Mouse (Mus musculus): ENCODE results near the gene Gopc. TPM values are rescaled to one million over a fixed set of nuclear protein-coding genes. Genes with fewer than 3 reads are reported as not detected.
"Not testable (repeated sequence)": the region's sequence is repeated elsewhere in the genome, so short reads cannot be mapped to it uniquely, and the experiment has no call there.

The Gopc gene
- total RNA-seq, 2 experiments from 2014 or later: 12.5 to 15.0 TPM

DNA sequence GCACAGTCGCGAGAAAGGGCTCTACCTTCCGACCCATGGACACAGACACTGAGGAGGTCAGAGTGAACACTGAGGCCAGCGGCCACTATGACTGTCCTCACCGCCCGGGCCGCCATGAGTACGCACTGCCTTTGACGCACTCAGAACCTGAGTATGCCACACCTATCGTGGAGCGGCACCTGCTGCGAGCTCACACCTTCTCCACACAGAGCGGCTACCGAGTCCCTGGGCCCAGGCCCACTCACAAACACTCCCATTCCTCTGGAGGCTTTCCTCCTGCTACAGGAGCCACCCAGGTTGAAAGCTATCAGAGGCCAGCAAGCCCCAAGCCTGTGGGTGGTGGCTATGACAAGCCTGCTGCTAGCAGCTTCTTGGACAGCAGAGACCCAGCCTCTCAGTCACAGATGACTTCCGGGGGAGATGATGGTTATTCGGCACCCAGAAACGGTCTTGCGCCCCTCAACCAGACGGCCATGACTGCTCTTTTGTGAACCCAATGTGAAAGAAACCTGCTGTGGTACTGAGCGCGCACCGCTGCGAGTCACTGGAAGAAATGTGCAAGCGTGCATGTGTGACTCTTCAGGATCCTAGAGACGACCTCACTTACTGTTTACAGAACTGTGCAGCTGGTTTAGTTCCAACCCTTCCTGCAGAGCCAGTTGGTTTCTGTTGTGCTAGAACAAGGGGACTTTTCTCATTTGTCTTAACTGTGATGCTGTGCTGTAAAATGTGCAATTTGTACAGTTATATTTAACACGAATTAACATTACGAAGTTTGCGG is 62.2 kb downstream of the Gopc start:
- no peak for DNase-seq (ENCODE audit: low spot score)
- intact Hi-C loops (cut with DNase I): no loop called here

DNA sequence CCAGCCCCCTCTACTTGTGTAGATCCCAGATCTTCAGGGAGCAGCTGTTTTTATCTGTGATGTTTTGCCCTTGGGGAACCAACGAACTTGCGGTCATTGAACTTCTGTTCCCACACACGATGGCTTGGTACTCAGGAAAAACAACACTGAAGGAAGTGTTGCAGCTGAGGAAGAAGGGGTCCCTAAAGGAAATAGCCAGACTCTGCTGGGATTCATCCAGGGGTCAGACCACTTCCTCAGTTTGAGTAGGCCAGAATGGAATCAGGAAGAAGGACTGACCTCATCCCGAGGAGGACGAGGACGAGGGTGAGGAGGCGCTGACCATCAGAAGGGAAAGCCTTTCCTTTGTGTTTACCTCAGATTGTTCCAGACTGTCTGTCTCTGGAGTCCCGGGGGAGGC is 72.7 kb downstream of the Gopc start:
- intact Hi-C loops (cut with DNase I): loop anchor here (2.0 to 5.0 kb wide), 3 partner anchors 14 to 77 kb away; partner anchors contain the start of gene Dcbld1
- peak; percentile 51 for DNase-seq (ENCODE audit: low spot score)

DNA sequence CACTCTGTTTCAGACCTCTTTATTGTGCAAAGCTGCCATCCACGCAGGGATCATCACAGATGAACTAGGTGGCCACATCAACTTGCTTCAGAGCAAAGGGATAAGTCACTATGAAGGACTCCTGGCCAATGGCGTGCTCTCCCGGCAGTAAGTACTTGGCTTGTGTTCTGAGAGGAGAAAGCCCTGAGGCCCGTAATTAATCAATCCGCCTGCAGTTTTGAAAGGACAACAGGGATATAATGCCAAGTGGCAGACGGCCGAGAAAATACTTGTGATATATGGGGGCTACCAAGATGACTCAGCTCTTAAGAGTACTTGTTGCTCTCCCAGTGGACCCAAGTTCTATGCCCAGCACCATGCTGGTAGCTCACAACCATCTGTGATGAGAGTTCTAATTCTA is 77.3 kb downstream of the Gopc start:
- intact Hi-C loops (cut with DNase I): no loop called here
- DNase-seq (ENCODE audit: low spot score): no peak

DNA sequence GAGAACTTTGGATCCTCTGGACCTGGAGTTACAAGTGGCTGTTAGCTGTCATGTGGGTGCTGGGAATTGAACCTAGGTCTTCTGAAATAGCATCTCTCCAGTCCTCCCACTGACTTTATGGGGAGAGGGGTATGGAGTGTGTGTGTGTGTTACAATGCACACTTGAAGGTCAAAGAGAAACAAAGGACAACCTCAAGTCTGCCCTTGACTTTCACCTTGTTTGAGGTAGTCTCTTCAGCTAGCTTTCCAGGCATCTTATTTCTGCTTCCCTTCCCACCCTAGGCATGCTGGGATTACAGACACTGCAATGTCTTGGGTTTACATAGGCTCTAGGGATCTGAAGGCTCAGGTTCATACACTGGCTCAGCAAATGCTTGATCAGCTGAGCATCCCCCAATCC is 79.7 kb downstream of the Gopc start:
- DNase-seq (ENCODE audit: low spot score): no peak
- intact Hi-C loops (cut with DNase I): no loop called here

DNA sequence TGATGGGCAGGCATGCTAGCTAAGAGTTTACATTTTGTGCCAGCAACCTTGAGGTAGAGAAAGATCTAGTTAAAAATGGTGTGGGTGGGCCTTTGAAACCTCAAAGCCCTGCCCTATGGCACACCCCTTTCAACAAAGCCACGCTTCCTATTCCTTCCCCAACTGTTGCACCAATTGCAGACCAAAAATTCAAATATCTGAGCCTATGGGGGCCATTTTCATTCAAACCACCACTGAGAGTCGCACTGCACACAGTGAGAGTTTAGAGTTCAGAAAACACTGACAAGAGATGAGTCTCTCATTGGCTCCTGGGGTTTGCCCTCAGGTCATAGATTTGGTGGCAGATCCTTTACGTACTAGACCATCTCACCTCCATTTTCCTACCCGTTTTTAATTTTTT is 80.2 kb downstream of the Gopc start:
- intact Hi-C loops (cut with DNase I): no loop called here
- DNase-seq (ENCODE audit: low spot score): no peak

DNA sequence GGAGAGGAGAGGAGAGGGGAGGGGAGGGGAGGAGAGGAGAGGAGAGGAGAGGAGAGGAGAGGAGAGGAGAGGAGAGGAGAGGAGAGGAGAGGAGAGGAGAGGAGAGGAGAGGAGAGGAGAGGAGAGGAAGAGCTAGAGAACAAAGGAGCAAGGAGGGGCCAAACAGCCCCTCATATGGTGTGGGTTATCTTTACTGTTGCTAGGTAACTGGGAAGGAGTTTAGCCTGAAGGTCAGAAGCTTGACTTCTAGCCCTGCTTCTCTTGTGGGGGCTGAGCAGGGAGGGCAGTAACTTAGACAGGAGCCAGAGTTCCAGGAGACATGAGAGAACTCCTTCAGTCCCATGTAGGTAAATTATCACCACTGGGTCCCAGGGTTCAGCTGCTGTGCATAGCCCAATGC is 83.4 kb downstream of the Gopc start:
- intact Hi-C loops (cut with DNase I); DNase-seq (ENCODE audit: low spot score): not testable (repeated sequence)

DNA sequence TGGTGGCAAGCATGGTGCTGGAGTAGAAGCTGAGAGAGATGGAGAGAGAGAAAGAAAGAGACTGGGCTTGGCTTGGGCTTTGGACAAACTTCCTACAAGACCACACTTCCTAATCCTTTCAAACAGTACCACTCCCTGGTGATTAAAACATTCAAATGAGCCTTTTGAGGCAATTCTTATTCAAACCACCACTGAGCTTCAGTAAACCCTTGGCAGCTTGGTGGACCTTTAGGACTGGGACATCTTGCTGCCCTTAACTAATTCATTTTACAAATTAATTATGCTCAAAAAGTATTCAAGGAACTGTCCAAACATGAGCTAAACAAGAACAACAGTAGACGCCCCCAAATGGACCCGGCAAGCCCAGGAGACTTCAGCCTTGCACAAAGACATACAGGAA is 86.0 kb downstream of the Gopc start:
- intact Hi-C loops (cut with DNase I): loop anchor here (2.0 kb wide), 1 partner anchor 13 kb away; no protein-coding TSS in a partner anchor
- DNase-seq (ENCODE audit: low spot score): no peak

DNA sequence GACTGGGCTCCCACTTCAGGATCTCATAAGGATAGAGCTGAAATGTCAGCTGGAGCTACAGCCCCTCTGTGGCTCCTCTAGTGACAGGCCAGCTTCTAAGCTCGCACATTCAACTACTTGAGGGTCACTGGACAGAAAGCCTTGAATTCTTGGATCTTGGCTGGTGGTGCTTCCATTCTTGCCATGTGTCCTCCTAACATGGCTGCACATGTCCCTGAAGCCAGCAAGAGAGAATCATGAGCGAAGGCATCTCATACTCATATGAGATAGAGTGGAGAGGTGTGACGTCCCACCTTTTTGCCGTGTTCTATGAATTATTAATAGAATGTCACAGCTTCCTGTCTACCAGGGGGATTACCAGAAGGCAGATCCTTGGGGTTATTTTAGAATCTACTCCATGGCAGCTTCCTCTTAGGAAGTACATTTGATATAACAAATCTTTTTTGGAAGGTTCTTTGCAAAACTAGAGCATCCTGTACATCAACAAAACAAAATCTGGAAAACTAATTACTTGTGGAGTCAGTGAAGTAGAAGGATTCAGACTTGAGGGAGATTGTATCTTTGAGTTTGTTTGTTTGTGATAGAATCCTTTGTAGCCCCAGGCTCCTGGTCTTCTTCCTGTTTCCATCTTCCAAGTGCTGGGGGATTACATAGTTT is 87.9 kb downstream of the Gopc start:
- DNase-seq (ENCODE audit: low spot score): no peak
- intact Hi-C loops (cut with DNase I): loop anchor here (2.0 kb wide), 2 partner anchors 15 kb away; no protein-coding TSS in a partner anchor

DNA sequence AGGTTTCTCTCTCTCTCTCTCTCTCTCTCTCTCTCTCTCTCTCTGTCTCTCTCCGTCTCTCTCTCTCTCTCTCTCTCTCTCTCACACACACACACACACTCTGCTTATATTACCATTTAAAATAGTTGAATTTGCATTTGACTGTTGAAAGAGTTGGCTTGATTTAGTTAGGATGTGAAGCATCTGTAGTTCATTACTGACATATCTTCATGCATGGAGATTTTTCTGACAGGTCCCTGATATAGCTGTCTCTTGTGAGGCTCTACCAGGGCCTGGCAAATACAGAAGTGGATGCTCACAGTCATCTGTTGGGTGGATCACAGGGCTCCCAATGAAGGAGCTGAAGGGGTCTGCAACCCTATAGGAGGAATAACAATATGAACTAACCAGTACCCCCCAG is 89.5 kb downstream of the Gopc start:
- not testable (repeated sequence) for DNase-seq (ENCODE audit: low spot score)
- intact Hi-C loops (cut with DNase I): loop anchor here (2.0 kb wide), 1 partner anchor 14 kb away; no protein-coding TSS in a partner anchor

DNA sequence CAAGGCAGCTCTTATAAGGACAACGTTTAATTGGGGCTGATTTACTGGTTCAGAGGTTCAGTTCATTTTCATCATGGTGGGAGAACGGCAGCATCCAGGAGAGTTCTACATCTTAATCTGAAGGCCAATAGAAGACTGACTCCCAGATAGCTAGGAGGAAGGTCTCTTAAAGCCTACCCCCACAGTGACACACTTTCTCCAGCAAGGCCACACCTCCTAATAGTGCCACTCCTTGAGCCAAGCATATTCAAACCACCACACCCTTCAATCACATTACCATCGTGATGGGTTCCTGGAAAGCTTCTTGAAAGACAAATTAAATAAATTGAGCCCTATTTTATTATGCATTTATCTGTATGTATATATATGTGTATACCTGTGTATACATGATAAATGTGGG is 92.7 kb downstream of the Gopc start:
- intact Hi-C loops (cut with DNase I): no loop called here
- DNase-seq (ENCODE audit: low spot score): no peak

DNA sequence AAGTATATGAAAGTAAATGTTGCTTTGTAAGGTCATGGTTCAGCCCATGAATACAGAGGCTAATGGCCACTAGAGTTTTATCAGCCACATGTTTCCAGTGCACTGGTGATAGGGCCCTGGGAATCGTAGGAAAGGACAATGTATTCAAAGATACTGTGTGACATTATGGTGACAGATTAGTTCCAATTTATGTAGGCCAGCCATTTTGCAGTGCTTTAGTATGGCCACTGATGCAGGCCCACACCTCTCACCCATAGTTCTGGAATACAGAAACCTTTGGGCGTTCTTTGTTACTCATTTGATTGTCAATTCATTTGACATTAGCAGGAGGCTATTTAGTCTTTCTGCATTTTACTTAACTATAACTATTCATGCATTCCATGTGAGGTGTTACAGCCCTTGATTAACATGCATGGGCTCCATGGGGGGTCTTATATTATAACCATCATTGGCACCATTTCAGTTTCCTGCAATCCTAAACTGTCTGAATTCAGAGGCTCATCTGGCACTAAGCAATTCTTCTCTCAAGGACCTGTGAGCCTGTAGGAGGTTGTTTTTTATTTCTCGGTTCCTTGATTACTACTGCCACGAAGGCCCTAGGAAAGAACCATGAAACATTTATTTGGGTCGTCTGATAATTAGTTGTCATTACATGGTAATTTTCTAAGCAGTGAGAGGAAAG is 93.9 kb downstream of the Gopc start:
- intact Hi-C loops (cut with DNase I): no loop called here
- DNase-seq (ENCODE audit: low spot score): no peak

Other genes with a start within 250 kb of the Gopc start
- not detected for gene Ros1, start 186.9 kb downstream of the Gopc start, total RNA-seq (2021)
- gene Dcbld1, start 148.5 kb downstream of the Gopc start, total RNA-seq (2021): 1 to 10 TPM; 3.8 to 4.7 TPM
- gene Gm26741, start 23.4 kb downstream of the Gopc start, total RNA-seq (2021): not detected
- under 1 TPM; 0.21 to 0.31 TPM for gene Nepn, start 6.8 kb upstream of the Gopc start, total RNA-seq (2021)
- gene Nus1, start 35.4 kb upstream of the Gopc start, total RNA-seq (2021): 10 to 100 TPM; 28.5 to 28.8 TPM

Data from heart, postnatal 25 days (tissue).